In the genomic region with DNA sequence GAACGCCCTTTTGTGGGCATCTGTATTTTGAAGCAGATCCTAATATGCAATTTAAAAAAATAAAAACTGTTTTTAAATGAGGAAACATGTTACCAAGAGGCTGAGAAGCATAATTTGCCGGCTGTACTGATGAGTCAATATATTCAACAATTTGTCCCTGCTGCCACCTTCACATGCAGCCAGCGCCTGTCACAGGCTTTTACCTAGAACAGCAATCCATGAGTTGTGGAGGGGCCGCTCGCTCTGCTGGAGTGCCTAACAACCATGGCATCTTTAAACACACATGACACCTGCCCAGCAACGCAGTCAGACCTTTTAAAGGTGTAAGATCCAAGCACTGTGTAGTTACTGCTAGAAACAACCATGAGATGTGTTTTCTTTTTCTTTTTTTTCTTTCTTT, we compare ENCODE assay signal across 12 mouse cellular contexts.
DNase-seq lines count a peak whose midpoint lies in the region; ATAC-seq and TF ChIP-seq lines count a peak whose summit lies in the region.
"Had no signal": no experiment of that assay in that cellular context is flagged by ENCODE, and none has a peak within 500 bp of the region (broad histone marks: within the 10 kb centered on the region; RNA-seq: fewer than 3 reads in every experiment).

No protein-coding gene starts in this region.

- DNase-seq in hindbrain, postnatal 0 days (ENCODE audit: low spot score) = no peak
- DNase-seq in right cerebral cortex, adult 18-20 months = peak; percentile 64
- no peak for DNase-seq in right cerebral cortex, postnatal 4 days
- DNase-seq in left cerebral cortex, adult 8-10 months (ENCODE audit: low spot score in 2 of 2) = peak; percentile 27 to 50
- no peak for DNase-seq in heart, postnatal 36 days
- DNase-seq: cerebellum, adult 8-10 months; kidney, postnatal 36 days; liver had no signal

- no peaks in the 10 kb centered on the region for H3K36me3 ChIP-seq in hindbrain, embryonic 15.5 days
- no peaks in the 10 kb centered on the region for H3K36me3 ChIP-seq in hindbrain, postnatal 0 days (ENCODE audit: insufficient read depth, low read length)

- H3K4me1 ChIP-seq in hindbrain, embryonic 15.5 days (replicated peaks) = no peaks in the 10 kb centered on the region
- H3K4me1 ChIP-seq in hindbrain, postnatal 0 days (ENCODE audit: insufficient read depth, low read length) = no peaks in the 10 kb centered on the region

- H3K27me3 ChIP-seq in hindbrain, embryonic 15.5 days = no peaks in the 10 kb centered on the region
- no peaks in the 10 kb centered on the region for H3K27me3 ChIP-seq in hindbrain, postnatal 0 days (ENCODE audit: insufficient read depth, low read length)

- 64% methylated on average over 6 of the region's 6 CpGs for WGBS in hindbrain, embryonic 15.5 days
- WGBS in hindbrain, postnatal 0 days = 63% methylated on average over 6 of the region's 6 CpGs

- peak; percentile 56; the same call in 1 of the 2 replicates for ATAC-seq in hindbrain, embryonic 15.5 days (ENCODE audit: low FRiP score, low read depth)
- no peak for ATAC-seq in hindbrain, postnatal 0 days
- ATAC-seq in megakaryocyte-erythroid progenitor cell, adult 5-6 weeks (replicated peaks; ENCODE audit: low FRiP score, low TSS enrichment, poor library complexity, severe bottlenecking) = no peak
- ATAC-seq: hindbrain, embryonic 16.5 days had no signal

- no peaks in the 10 kb centered on the region for H3K9me3 ChIP-seq in hindbrain, embryonic 15.5 days
- H3K9me3 ChIP-seq in hindbrain, postnatal 0 days (ENCODE audit: low read length) = no peaks in the 10 kb centered on the region

- intact Hi-C loops in heart, postnatal 36 days (cut with DNase I) = no loop called here

- H3K4me3 ChIP-seq in hindbrain, embryonic 15.5 days = no peak overlapping the region
- no peak overlapping the region for H3K4me3 ChIP-seq in hindbrain, postnatal 0 days (ENCODE audit: low read length)

- no peak for TF ChIP-seq CTCF in hindbrain, postnatal 0 days (IDR thresholded peaks at IDR 0.05; ENCODE audit: low read depth)

- H3K9ac ChIP-seq in hindbrain, embryonic 15.5 days = no peak overlapping the region
- no peak overlapping the region for H3K9ac ChIP-seq in hindbrain, postnatal 0 days (replicated peaks; ENCODE audit: low read length)
- H3K9ac ChIP-seq: lung, embryonic 14.5 days had no signal

- no peak overlapping the region for H3K27ac ChIP-seq in hindbrain, embryonic 15.5 days (replicated peaks)
- H3K27ac ChIP-seq in hindbrain, postnatal 0 days = no peak overlapping the region

- H3K4me2 ChIP-seq in hindbrain, embryonic 15.5 days = no peak overlapping the region
- H3K4me2 ChIP-seq in hindbrain, postnatal 0 days (ENCODE audit: low read depth, low read length) = no peak overlapping the region

Comparison
In these comparisons a context has a peak if more than half of its experiments do, and no peak if none do; other contexts are left out.
1. DNase-seq: peak in right cerebral cortex, adult 18-20 months (single experiment) and left cerebral cortex, adult 8-10 months (2 of 2); none in hindbrain, postnatal 0 days (single experiment), right cerebral cortex, postnatal 4 days (single experiment) and heart, postnatal 36 days (0 of 2).